Mouse (Mus musculus): ENCODE results near the gene Parl.

DNA sequence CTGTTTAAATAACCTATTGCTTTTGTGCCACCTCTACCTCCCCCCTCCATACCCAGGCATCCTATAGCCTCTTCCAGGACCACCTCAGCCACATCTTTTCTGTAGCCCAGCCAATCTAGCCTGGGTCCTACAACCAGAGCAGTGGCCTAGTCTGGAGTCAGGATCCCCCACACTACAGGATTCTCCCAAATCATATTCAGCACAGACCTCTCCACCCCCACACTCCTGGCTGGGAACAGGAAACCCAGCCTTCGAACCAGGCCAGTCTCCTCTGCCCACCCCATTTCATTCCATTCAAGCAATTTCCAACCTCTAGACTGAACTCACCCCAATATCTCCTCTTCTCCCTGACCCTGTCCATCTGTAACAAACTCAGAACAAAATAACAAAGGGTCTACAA, 43.3 kb upstream of the Parl start:
- TF ChIP-seq CTCF (IDR thresholded peaks at IDR 0.05; ENCODE audit: control insufficient read depth, insufficient read depth, low read length) (no peak), POLR2A (IDR thresholded peaks at IDR 0.05; ENCODE audit: borderline replicate concordance, control insufficient read depth, low read depth, low read length) (no peak)
